Mouse (Mus musculus) liver, embryonic 16.5 days (tissue): Measurements from ENCODE around the gene Kif27. TPM values are rescaled to one million over a fixed set of nuclear protein-coding genes. Genes with fewer than 3 reads are reported as not detected.

Experiments used
- ATAC-seq: fragments of 200-750 bp; cut with Nextera tagmentation; 2 replicates; pipeline ENCODE4 v1.8.0; 2017; ENCODE audit warnings: low read depth, mild to moderate bottlenecking, moderate number of reproducible peaks, moderate library complexity
- H3K27ac ChIP-seq: fragments of 300-500 bp; sonication (generic); 2 replicates; pipeline ENCODE4 v1.5.1; 2014; ENCODE audit warnings: mild to moderate bottlenecking, low read length
- H3K27me3 ChIP-seq: fragments of 300-500 bp; sonication (generic); 2 replicates; pipeline ENCODE4 v1.6.1; 2014; ENCODE audit warnings: low read depth, low read length, mixed read lengths; ENCODE audit not compliant: control insufficient read depth, insufficient read depth
- H3K36me3 ChIP-seq: fragments of 300-500 bp; sonication (generic); 2 replicates; pipeline ENCODE4 v1.6.1; 2014; ENCODE audit warnings: mild to moderate bottlenecking; ENCODE audit not compliant: control insufficient read depth, insufficient read depth
- H3K4me1 ChIP-seq: fragments of 300-500 bp; sonication (generic); 2 replicates; pipeline ENCODE4 v1.6.1; 2014; ENCODE audit warnings: low read depth, low read length, mixed read lengths; ENCODE audit not compliant: control insufficient read depth
- H3K4me2 ChIP-seq: fragments of 300-500 bp; sonication (generic); 2 replicates; pipeline ENCODE4 v1.6.1; 2014; ENCODE audit warnings: low read depth, low read length, mixed read lengths
- H3K4me3 ChIP-seq: fragments of 300-500 bp; sonication (generic); 2 replicates; pipeline ENCODE4 v1.5.1; 2014; ENCODE audit warnings: low read depth, mild to moderate bottlenecking, low read length
- H3K9ac ChIP-seq: fragments of 300-500 bp; sonication (generic); 2 replicates; pipeline ENCODE4 v1.6.1; 2014; ENCODE audit warnings: low read depth, low read length
- H3K9me3 ChIP-seq: fragments of 300-500 bp; sonication (generic); replicated peaks from 2 replicates; pipeline ENCODE4 v1.6.1; 2016; ENCODE audit warnings: low read length; ENCODE audit not compliant: control insufficient read depth
- WGBS: fragments of 180-500 bp; shearing (Covaris S2); extraction: QIAGEN DNeasy Blood & Tissue Kit; methylation state at CpG from one replicate; pipeline ENCODE4 v1.1.7; 2014; ENCODE audit not compliant: insufficient replicate concordance; 5-methylcytosine and 5-hydroxymethylcytosine counted together
- polyA plus RNA-seq: library from polyadenylated mRNA; unstranded; fragments of >200 nt; fragmentation: Nextera tagmentation; extraction: Ambion mirVana; gene quantifications from 2 replicates; pipeline ENCODE4 v1.2.1, GENCODE M21; 2015

The Kif27 gene
- polyA plus RNA-seq, 1 experiment from 2014 or later = 0.02 TPM

- peaks cover 11% of the 10 kb centered on the region for H3K4me1 ChIP-seq
- peaks cover 31% of the 10 kb centered on the region for H3K36me3 ChIP-seq
- no peaks in the 10 kb centered on the region for H3K9me3 ChIP-seq
- H3K9ac ChIP-seq = no peak overlapping the region
- no peaks in the 10 kb centered on the region for H3K27me3 ChIP-seq
- no peak overlapping the region for H3K4me3 ChIP-seq
- no peak overlapping the region; the same call in 1 of the 2 replicates for H3K27ac ChIP-seq
- WGBS = 80% methylated on average over 2 of the region's 2 CpGs
- ATAC-seq = no peak
- H3K4me2 ChIP-seq = no peak overlapping the region
Observed at GRCm38 (mm10) chr13:58389324-58389951, 30.5 kb upstream of the Kif27 start.

- Histone ChIP-seq H3K4me3 (no peak overlapping the region), H3K9ac (no peak overlapping the region), H3K36me3 (peaks cover 21% of the 10 kb centered on the region), H3K4me2 (no peak overlapping the region), H3K4me1 (peaks cover 16% of the 10 kb centered on the region), H3K27me3 (no peaks in the 10 kb centered on the region), H3K9me3 (no peaks in the 10 kb centered on the region), H3K27ac (no peak overlapping the region)
- no peak for ATAC-seq
- WGBS = 36% methylated on average over 3 of the region's 3 CpGs
Observed at GRCm38 (mm10) chr13:58388379-58388778, 29.5 kb upstream of the Kif27 start.

GRCm38 (mm10) chr13:58387948-58388347 is 29.0 kb upstream of the Kif27 start:
- peaks cover 19% of the 10 kb centered on the region for H3K36me3 ChIP-seq
- peaks cover 16% of the 10 kb centered on the region for H3K4me1 ChIP-seq
- H3K9ac ChIP-seq = no peak overlapping the region
- H3K27me3 ChIP-seq = no peaks in the 10 kb centered on the region
- H3K4me3 ChIP-seq = no peak overlapping the region
- no peak overlapping the region for H3K4me2 ChIP-seq
- H3K27ac ChIP-seq = no peak overlapping the region
- 0 out of 2 replicates have a peak, but pooled peaks have one; percentile 39 for ATAC-seq
- H3K9me3 ChIP-seq = no peaks in the 10 kb centered on the region
- 22% methylated on average over 7 of the region's 7 CpGs for WGBS

- peak overlapping the region; percentile 87 for H3K4me3 ChIP-seq
- H3K27me3 ChIP-seq = no peaks in the 10 kb centered on the region
- no peak overlapping the region; the same call in 1 of the 2 replicates for H3K27ac ChIP-seq
- peaks cover 28% of the 10 kb centered on the region for H3K36me3 ChIP-seq
- WGBS = 57% methylated on average over 7 of the region's 7 CpGs
- H3K4me2 ChIP-seq = peak overlapping the region; percentile 90
- H3K4me1 ChIP-seq = peaks cover 16% of the 10 kb centered on the region
- peak overlapping the region; percentile 87 for H3K9ac ChIP-seq
- H3K9me3 ChIP-seq = peaks cover 6% of the 10 kb centered on the region; the same call in 1 of the 2 replicates
- no peak for ATAC-seq
Observed at GRCm38 (mm10) chr13:58385547-58385920, 26.6 kb upstream of the Kif27 start.

- peak within 1 kb of the TSS; percentile 87 for H3K4me3 ChIP-seq
- H3K36me3 ChIP-seq = peaks cover 24% of the 10 kb centered on the region
- H3K27ac ChIP-seq = peak within 1 kb of the TSS; percentile 50
- WGBS = 2% methylated on average over 80 of the region's 80 CpGs
- H3K27me3 ChIP-seq = no peaks in the 10 kb centered on the region
- H3K4me2 ChIP-seq = peak within 1 kb of the TSS; percentile 90
- H3K4me1 ChIP-seq = peaks cover 16% of the 10 kb centered on the region
- peaks cover 6% of the 10 kb centered on the region; the same call in 1 of the 2 replicates for H3K9me3 ChIP-seq
- peak; percentile 80 for ATAC-seq
- H3K9ac ChIP-seq = peak within 1 kb of the TSS; percentile 87
Observed at GRCm38 (mm10) chr13:58384779-58385546, 26.0 kb upstream of the Kif27 start, which contains the start of gene 2210016F16Rik. Gene 2210016F16Rik, minus strand, starts transcription at chr13:58385225.

GRCm38 (mm10) chr13:58384371-58384770 is 25.4 kb upstream of the Kif27 start:
- ATAC-seq = 0 out of 2 replicates have a peak, but pooled peaks have one; percentile 35

GRCm38 (mm10) chr13:58373153-58373470 is 14.2 kb upstream of the Kif27 start:
- H3K4me2 ChIP-seq = no peak overlapping the region
- no peaks in the 10 kb centered on the region for H3K4me1 ChIP-seq
- no peaks in the 10 kb centered on the region for H3K27me3 ChIP-seq
- no peak overlapping the region for H3K9ac ChIP-seq
- 55% methylated on average over 2 of the region's 2 CpGs for WGBS
- H3K36me3 ChIP-seq = no peaks in the 10 kb centered on the region
- no peak for ATAC-seq
- no peak overlapping the region for H3K4me3 ChIP-seq
- no peaks in the 10 kb centered on the region for H3K9me3 ChIP-seq
- no peak overlapping the region for H3K27ac ChIP-seq

More at GRCm38 (mm10) chr13:58384371-58384770, 25.4 kb upstream of the Kif27 start:
- Histone ChIP-seq H3K4me2 (peak overlapping the region; percentile 90), H3K4me3 (peak overlapping the region; percentile 87), H3K36me3 (peaks cover 22% of the 10 kb centered on the region), H3K4me1 (peaks cover 16% of the 10 kb centered on the region), H3K27ac (no peak overlapping the region), H3K27me3 (no peaks in the 10 kb centered on the region), H3K9ac (peak overlapping the region; percentile 87), H3K9me3 (peaks cover 6% of the 10 kb centered on the region; the same call in 1 of the 2 replicates)
- 43% methylated on average over 11 of the region's 11 CpGs for WGBS

GRCm38 (mm10) chr13:58372278-58373152 is 13.6 kb upstream of the Kif27 start:
- H3K27ac ChIP-seq = no peak overlapping the region
- 64% methylated on average over 5 of the region's 5 CpGs for WGBS

More at GRCm38 (mm10) chr13:58372278-58373152, 13.6 kb upstream of the Kif27 start:
- ATAC-seq = no peak
- Histone ChIP-seq H3K4me2 (no peak overlapping the region), H3K27me3 (no peaks in the 10 kb centered on the region), H3K9me3 (no peaks in the 10 kb centered on the region), H3K4me1 (no peaks in the 10 kb centered on the region), H3K9ac (no peak overlapping the region), H3K4me3 (no peak overlapping the region), H3K36me3 (no peaks in the 10 kb centered on the region)
